Mouse (Mus musculus) cerebellum, postnatal 14 days (tissue): ENCODE data around the gene Fdxr.
A peak's percentile ranks its signal among the peaks of the same experiment; 100 is the strongest.

ENCODE experiments used
- DNase-seq, 2 experiments: peaks; one replicate each; pipeline ENCODE4 v3.0.0; 2021; ENCODE audit warnings: mixed read lengths in 2 of 2

The Fdxr gene

GRCm38 (mm10) chr11:115276780-115277603 lies at the start of gene Fdxr:
Gene Fdxr, minus strand, starts transcription at chr11:115277050.
- DNase-seq = peak; percentile 97

- DNase-seq = peak in 1 of 2 experiments; percentile 36
Measured at GRCm38 (mm10) chr11:115323354-115323753, 46.5 kb upstream of the Fdxr start.

GRCm38 (mm10) chr11:115321906-115322693 lies 45.2 kb upstream of the Fdxr start, which contains the start of gene Ush1g:
Gene Ush1g, minus strand, starts transcription at chr11:115322041.
- DNase-seq = peak; percentile 78 to 86

GRCm38 (mm10) chr11:115319704-115320383 lies 43.0 kb upstream of the Fdxr start:
- DNase-seq = peak; percentile 78

- DNase-seq = peak; percentile 33 to 38
Measured at GRCm38 (mm10) chr11:115318245-115319027, 41.6 kb upstream of the Fdxr start.

- no peak for DNase-seq
Measured at GRCm38 (mm10) chr11:115317204-115317603, 40.4 kb upstream of the Fdxr start.

GRCm38 (mm10) chr11:115314249-115314648 lies 37.4 kb upstream of the Fdxr start:
- DNase-seq = peak; percentile 40 to 44

GRCm38 (mm10) chr11:115308781-115309180 lies 31.9 kb upstream of the Fdxr start:
- DNase-seq = no peak

GRCm38 (mm10) chr11:115306863-115307262 lies 30.0 kb upstream of the Fdxr start, which contains the start of gene Otop2:
Gene Otop2, plus strand, starts transcription at chr11:115307163.
- no peak for DNase-seq

GRCm38 (mm10) chr11:115303167-115303566 lies 26.3 kb upstream of the Fdxr start:
- no peak for DNase-seq

- no peak for DNase-seq
Measured at GRCm38 (mm10) chr11:115301351-115301750, 24.5 kb upstream of the Fdxr start.

- no peak for DNase-seq
Measured at GRCm38 (mm10) chr11:115300745-115301144, 23.9 kb upstream of the Fdxr start.

- DNase-seq = no peak
Measured at GRCm38 (mm10) chr11:115298160-115298559, 21.3 kb upstream of the Fdxr start.

- peak; percentile 80 to 84 for DNase-seq
Measured at GRCm38 (mm10) chr11:115297214-115297826, 20.5 kb upstream of the Fdxr start, which contains the start of gene Fads6. Gene Fads6, minus strand, starts transcription at chr11:115297663.

GRCm38 (mm10) chr11:115296471-115297210 lies 19.8 kb upstream of the Fdxr start:
- DNase-seq = peak; percentile 62 to 71

- DNase-seq = no peak
Measured at GRCm38 (mm10) chr11:115295939-115296338, 19.1 kb upstream of the Fdxr start.

- DNase-seq = no peak
Measured at GRCm38 (mm10) chr11:115292631-115293375, 16.0 kb upstream of the Fdxr start.

GRCm38 (mm10) chr11:115291503-115291902 lies 14.7 kb upstream of the Fdxr start:
- DNase-seq = no peak

GRCm38 (mm10) chr11:115290919-115291318 lies 14.1 kb upstream of the Fdxr start:
- no peak for DNase-seq

- DNase-seq = no peak
Measured at GRCm38 (mm10) chr11:115290314-115290713, 13.5 kb upstream of the Fdxr start.
